Mouse (Mus musculus) left cerebral cortex, adult 2 months (tissue): ENCODE measurements at regions not wholly inside any gene's neighbourhood (a gene's known extent, or its start where the extent isn't known, plus 50 kb on each side); places are given as distances from the start of the nearest gene placed in this dataset.

Source experiments
- DNase-seq, 2 experiments: peaks; one replicate each; pipeline ENCODE4 v3.0.0; 2021 to 2022; ENCODE audit warnings: low spot score in 2 of 2, mixed read lengths in 1 of 2; ENCODE audit errors: extremely low spot score in 1 of 2
- H3K27ac ChIP-seq: fragments of 200-600 bp; 2 replicates; pipeline ENCODE4 v1.8.1; 2022
- H3K4me3 ChIP-seq: fragments of 200-600 bp; 2 replicates; pipeline ENCODE4 v1.8.1; 2022
- CTCF ChIP-seq: fragments of 200-600 bp; IDR thresholded peaks from 2 replicates; pipeline ENCODE4 v1.8.1; 2022; ENCODE audit warnings: antibody characterized with exemption, mild to moderate bottlenecking, moderate library complexity
- intact Hi-C: fragments of 180-260 bp; cut with DNase I; formaldehyde crosslinking; loops from one replicate; pipeline ENCODE4 v1.15.1; 2025

DNA sequence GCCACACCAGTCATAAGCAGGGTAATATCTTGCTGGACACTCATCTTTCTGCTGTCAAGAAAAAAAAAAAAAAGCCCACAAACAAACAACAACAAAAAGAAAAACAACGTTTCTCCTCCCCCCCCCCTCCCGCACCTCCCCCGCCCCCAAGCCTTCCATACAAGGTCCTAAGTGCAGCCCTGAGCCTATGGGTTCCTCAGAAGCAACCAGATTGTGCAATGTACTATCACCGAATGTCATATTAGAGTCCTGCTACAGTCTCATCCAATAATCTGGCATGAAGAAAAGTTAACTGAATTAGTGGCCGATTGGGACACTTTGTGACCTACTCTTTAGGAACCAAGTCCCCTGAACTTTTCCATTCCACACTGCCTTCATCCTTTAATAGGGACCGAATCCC lies 161.5 kb downstream of the Gm10295 start:
- intact Hi-C loops = no loop called here
- H3K27ac ChIP-seq = no peak overlapping the region
- DNase-seq = no peak

DNA sequence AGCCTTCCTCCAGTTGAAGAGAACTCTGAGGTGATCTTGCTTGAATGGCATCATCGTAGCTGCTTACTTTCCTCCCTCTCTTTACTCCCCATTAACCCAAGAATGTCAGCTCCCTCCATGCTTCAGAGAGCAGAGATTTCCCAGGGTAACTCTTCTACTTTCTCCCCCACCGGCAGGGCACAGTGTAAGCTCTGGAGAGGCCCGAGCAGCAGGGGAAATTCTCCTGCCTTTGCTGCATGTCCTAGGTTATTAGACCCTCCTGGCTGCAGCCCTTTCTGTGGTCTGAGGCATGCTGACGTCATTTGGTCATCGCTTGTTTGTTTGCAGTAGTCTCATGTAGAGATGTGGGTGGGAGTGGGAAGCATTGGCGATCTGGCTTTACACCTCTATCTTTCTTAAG lies 163.2 kb downstream of the Gm10295 start:
- no peak for DNase-seq
- Histone ChIP-seq H3K4me3 (no peak overlapping the region), H3K27ac (no peak overlapping the region)
- intact Hi-C loops = no loop called here
- TF ChIP-seq CTCF = no peak

More for the DNA sequence above, 161.5 kb downstream of the Gm10295 start:
- no peak for TF ChIP-seq CTCF
- H3K4me3 ChIP-seq = no peak overlapping the region

DNA sequence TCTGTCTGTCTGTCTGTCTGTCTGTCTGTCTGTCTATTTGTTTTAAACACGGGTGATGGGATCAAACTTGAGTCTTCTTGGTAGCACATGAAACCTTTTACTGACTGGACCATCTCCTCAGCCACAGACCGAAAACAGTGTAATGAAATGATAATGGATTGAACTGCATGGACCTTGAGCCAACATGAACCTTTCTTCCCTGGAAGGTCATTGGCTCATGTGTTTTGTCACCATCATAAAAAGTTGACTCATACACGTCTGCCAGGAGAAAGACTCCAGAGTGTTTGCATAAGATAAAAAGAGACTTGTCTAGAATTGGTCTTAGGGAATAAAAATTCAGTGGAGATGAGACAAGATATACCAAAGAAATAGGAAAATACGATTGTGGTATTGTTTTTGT lies 176.4 kb downstream of the Gm10295 start:
- intact Hi-C loops = no loop called here

DNA sequence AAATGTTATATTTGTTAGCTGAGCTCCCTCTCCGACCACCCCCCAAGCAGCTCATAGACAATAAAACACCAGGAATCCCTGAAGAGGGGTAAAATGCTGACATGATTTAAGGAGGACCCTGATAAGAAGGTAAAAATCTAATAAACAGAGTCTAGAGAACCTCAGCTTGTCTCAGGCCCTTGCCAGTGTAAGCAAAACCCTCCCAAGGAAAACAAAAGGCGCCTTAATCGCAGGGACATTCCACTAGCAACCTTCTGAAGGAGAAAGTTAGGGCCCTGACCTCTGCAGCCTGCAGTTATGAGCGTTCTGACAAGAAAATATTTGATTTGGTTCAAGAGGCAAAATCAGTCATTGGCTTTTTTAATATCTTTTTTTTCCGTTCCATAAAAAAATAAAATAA lies 212.2 kb downstream of the Gm10295 start:
- no peak for TF ChIP-seq CTCF
- DNase-seq = no peak
- no peak overlapping the region for H3K4me3 ChIP-seq
- no peak overlapping the region for H3K27ac ChIP-seq
- intact Hi-C loops = no loop called here

More for the DNA sequence above, 176.4 kb downstream of the Gm10295 start:
- H3K4me3 ChIP-seq = no peak overlapping the region
- no peak overlapping the region for H3K27ac ChIP-seq
- TF ChIP-seq CTCF = no peak
- no peak for DNase-seq

DNA sequence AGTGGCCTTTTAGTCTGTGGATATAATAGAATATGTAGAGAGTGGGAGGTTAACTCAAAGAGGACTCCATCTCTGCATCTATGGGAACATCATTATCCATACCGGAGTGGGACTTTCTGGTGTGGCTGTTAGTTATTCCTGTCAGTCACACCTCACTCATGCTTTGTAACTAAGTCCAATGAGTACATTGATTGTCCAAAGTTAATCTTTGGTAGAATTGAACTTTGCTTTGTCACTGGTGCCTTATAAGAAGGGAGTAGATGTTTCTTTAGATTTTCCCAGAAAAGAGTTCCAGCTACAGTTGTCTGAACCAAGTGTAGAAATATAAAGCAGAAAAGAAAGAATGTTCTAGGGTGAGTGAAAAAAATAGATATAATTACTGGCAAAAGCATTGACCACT lies 221.3 kb downstream of the Gm10295 start:
- TF ChIP-seq CTCF = no peak
- no peak overlapping the region for H3K27ac ChIP-seq
- no peak for DNase-seq
- no peak overlapping the region for H3K4me3 ChIP-seq
- intact Hi-C loops = no loop called here

DNA sequence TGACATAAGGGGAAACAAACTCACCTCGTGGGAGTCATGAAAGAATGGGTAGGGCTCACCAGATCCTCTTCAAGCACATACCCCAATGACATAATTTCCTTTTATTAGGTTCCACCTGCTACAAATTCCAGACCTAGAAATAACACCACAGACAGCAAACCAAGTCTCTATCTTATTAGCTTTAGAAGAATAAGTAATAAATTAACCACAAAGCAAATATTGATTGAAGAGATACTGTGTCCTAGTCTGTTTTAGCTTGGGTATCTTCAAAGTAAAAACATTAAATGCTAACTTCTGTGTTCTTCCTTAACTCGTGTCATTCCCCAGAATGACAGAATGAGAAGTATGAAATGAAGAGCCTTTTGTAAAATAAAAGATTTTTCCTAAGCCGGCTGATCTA lies 222.4 kb downstream of the Gm10295 start:
- TF ChIP-seq CTCF = no peak
- no peak for DNase-seq
- Histone ChIP-seq H3K4me3 (no peak overlapping the region), H3K27ac (no peak overlapping the region)
- intact Hi-C loops = no loop called here

DNA sequence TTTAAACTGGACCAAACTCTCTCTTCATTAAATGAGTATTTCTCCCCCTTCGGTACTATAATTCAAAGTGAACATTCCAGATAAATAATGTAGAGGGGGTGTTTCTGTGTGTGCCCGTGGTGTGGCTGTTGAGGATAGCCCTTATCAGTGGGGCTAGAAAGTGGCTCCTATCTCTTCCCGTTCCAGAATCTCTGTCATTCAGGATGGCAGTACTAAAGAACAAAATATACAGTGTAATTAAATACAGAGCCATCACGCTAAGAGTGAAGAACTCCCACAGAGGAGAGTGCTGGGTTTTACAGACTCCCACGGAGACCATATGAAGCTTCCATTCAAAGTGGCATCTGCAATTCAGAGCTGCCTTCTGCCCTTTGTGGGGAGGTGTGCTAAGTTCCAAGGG lies 229.8 kb downstream of the Gm10295 start:
- DNase-seq = no peak
- TF ChIP-seq CTCF = no peak
- Histone ChIP-seq H3K4me3 (no peak overlapping the region), H3K27ac (no peak overlapping the region)
- intact Hi-C loops = no loop called here

DNA sequence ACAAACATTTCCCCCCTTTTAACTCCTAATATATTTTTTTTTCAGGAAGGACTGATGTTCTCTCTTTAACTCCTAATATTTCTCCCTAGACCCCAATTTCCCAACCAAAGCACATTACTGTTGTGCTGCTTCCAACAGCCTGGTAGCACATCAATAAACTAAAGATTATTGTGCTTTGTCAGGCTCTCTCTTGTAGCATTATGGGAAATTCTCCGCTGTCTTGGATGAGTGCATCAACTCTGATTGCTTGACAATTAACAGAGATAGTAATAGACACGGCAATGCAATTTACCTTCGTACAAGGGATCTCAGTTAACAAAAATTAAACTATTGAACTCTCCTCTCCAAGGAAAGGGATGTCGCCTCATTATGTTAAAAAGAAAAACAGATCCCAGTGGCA lies 230.3 kb downstream of the Gm10295 start:
- no peak for TF ChIP-seq CTCF
- intact Hi-C loops = no loop called here
- Histone ChIP-seq H3K4me3 (no peak overlapping the region), H3K27ac (no peak overlapping the region)
- no peak for DNase-seq

DNA sequence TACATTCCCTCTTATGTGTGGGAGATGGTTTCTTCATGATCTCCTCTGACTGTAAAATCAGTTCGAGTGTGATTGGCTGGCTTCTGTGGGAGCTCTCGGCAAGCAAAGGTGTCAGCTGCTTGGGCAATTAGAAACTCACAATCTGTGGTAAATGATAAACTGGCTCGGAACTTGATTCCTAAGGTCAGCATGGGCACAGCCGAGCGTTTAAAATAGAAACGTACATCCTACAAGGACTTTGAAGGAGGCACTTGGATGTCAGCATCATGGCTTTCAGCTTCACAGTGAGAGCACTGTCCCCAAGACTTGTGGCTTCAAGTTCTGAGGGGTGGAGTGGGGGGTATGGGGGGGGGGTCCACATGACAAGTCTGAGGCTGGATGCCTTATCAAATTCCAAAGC lies 231.3 kb downstream of the Gm10295 start:
- TF ChIP-seq CTCF = no peak
- no peak overlapping the region for H3K27ac ChIP-seq
- no peak for DNase-seq
- intact Hi-C loops = no loop called here
- no peak overlapping the region for H3K4me3 ChIP-seq

DNA sequence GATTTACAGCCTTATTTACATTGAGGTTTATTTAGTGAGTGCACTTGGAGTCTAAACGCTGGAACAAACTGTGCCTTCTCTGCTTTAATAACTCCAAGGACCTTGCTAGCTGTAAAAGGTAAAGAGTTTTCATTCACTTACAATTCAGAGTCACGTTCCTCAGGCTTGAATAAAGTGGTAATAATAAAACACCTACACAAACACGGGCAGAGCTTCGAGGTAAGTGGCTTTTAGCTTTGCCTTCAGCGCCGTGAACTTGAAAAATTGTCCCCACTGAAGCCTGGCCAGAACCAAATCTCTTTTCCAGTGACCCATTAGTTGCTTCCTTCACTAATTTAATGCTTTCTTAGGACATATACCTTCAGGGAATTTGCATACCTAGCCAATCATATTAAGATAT lies 244.2 kb downstream of the Gm10295 start:
- intact Hi-C loops = no loop called here
- TF ChIP-seq CTCF = no peak
- DNase-seq = no peak
- no peak overlapping the region for H3K27ac ChIP-seq
- H3K4me3 ChIP-seq = no peak overlapping the region

DNA sequence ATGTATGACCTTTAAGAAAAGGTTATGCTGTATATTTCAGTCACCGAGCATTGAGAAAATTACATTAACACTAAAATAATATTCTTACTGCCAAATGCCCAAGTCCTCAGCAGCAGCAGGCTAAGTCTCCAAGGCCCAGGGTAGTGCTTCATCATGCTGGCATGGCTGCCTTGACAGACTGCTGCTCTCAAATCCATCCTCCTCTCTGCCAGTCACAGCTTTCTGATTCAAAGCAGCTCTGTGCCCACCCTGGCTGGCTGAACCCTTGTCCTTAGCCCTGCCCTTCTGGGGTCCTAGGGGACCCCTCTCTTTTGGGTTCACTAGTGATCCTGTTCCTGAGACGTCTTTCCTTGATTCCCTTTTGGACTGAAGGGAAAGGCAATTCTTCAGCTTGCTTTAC lies 251.0 kb downstream of the Gm10295 start:
- DNase-seq = no peak
- no peak overlapping the region for H3K27ac ChIP-seq
- H3K4me3 ChIP-seq = no peak overlapping the region
- no peak for TF ChIP-seq CTCF
- intact Hi-C loops = no loop called here

DNA sequence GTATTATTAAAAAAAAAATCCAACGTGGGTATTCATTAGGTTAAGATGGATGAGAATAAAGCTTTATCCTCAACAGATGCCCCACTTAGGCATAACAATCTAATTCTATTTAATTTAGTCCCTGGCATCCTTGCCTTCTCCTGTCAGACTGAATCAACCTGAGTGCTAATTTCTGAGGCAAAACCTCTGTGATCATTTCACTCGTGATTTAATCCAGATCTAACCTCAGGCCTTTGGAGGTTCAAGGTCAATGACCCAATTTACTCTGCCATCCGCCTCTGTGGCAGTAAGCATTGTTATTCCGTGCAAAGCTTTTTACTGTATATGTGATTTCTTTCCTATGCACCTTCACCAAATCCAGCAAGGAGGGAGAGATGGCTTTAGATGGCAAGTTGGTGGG lies 253.0 kb downstream of the Gm10295 start:
- TF ChIP-seq CTCF = no peak
- H3K4me3 ChIP-seq = no peak overlapping the region
- no peak for DNase-seq
- no peak overlapping the region for H3K27ac ChIP-seq
- intact Hi-C loops = no loop called here

DNA sequence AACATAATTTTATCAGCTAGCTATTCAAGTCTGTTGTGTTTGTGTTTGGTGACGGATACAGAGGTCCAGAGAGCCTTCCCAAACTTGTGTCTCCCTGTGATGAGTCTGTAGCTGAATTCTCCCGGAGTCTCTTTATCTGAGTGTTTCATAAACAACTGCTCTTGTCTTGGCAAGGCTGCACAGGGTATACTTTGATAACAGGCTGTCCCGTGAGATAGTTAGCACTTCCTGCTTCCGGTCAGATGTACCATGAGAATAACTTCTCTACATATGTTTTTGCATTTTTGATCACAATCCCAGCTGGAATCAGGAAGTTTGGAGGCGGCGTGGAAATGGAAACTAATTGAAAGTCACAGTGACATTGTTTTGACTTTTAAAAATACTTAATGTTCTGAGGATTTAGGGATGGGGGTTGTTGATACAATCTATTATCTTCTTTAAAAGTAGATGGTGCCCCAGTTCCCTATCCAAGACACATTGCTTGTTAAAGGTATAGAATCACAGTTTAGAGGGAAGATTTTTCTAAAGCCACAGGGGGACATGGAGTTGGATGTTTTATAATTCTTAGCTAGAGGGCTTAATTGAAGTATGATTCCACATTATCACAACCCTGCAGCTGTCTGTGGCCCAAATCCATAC lies 257.9 kb downstream of the Gm10295 start:
- intact Hi-C loops = no loop called here
- TF ChIP-seq CTCF = no peak
- no peak overlapping the region for H3K27ac ChIP-seq

More for the DNA sequence above, 257.9 kb downstream of the Gm10295 start:
- H3K4me3 ChIP-seq = no peak overlapping the region
- DNase-seq = no peak
